Mouse (Mus musculus): ENCODE results near the gene Onecut1.

GRCm38 (mm10) chr9:74862783-74863654 is 1.3 kb downstream of the Onecut1 start:
- no peak for TF ChIP-seq EP300 (IDR thresholded peaks at IDR 0.05; ENCODE audit: insufficient read depth, low read depth, low read length)
- no peak for TF ChIP-seq CTCF (IDR thresholded peaks at IDR 0.05)

Data from heart, adult 2 months (tissue).